Mouse (Mus musculus) MEL (cell line): ENCODE results near the gene Stx17. TPM values are rescaled to one million over a fixed set of nuclear protein-coding genes. Genes with fewer than 3 reads are reported as not detected.

Experiments used
- DNase-seq: peaks from one replicate; pipeline ENCODE4 v3.0.0; 2011; ENCODE audit warnings: low read depth, low spot score
- H3K27ac ChIP-seq: 2 replicates; pipeline ENCODE4 v1.5.1; 2012; ENCODE audit warnings: low read depth, mild to moderate bottlenecking, control low read depth, low read length, moderate library complexity; ENCODE audit not compliant: control insufficient read depth
- H3K27me3 ChIP-seq, 2 experiments: fragments of 150-350 bp in 1 of 2; sonication (generic) in 1 of 2; 2 replicates each; pipeline ENCODE4 v1.6.1; 2012; ENCODE audit warnings: low read length in 2 of 2, mild to moderate bottlenecking in 2 of 2, improper control_type of control experiment in 1 of 2, moderate library complexity in 1 of 2; ENCODE audit not compliant: insufficient read depth in 2 of 2, control insufficient read depth in 1 of 2
- H3K36me3 ChIP-seq, 2 experiments: 2 replicates each; pipeline ENCODE4 v1.6.1; 2012 to 2014; ENCODE audit warnings: low read length in 2 of 2, improper control_type of control experiment in 1 of 2, inconsistent platforms in 1 of 2, mild to moderate bottlenecking in 1 of 2; ENCODE audit not compliant: insufficient read depth in 2 of 2, control insufficient read depth in 1 of 2
- H3K4me1 ChIP-seq, 2 experiments: fragments of 150-350 bp in 1 of 2; sonication (generic) in 1 of 2; 2 replicates each; pipeline ENCODE4 v1.6.1; 2012; ENCODE audit warnings: low read length in 2 of 2, improper control_type of control experiment in 1 of 2, mild to moderate bottlenecking in 1 of 2; ENCODE audit not compliant: insufficient read depth in 2 of 2, control insufficient read depth in 1 of 2
- H3K4me3 ChIP-seq, 2 experiments: fragments of 150-350 bp in 1 of 2; sonication (generic) in 1 of 2; 2 replicates each; pipeline ENCODE4 v1.5.1; 2012; ENCODE audit warnings: low read depth in 2 of 2, low read length in 2 of 2, mild to moderate bottlenecking in 2 of 2, moderate library complexity in 2 of 2, control low read depth in 1 of 2, improper control_type of control experiment in 1 of 2; ENCODE audit not compliant: control insufficient read depth in 1 of 2, insufficient read depth in 1 of 2
- H3K79me2 ChIP-seq: 2 replicates; pipeline ENCODE4 v1.6.1; 2012; ENCODE audit warnings: mild to moderate bottlenecking, low read length, moderate library complexity; ENCODE audit not compliant: control insufficient read depth, poor library complexity, insufficient read depth
- H3K9ac ChIP-seq: 2 replicates; pipeline ENCODE4 v1.6.1; 2012; ENCODE audit warnings: low read depth, mild to moderate bottlenecking, control low read depth, low read length, moderate library complexity; ENCODE audit not compliant: control insufficient read depth, poor library complexity, severe bottlenecking
- H3K9me3 ChIP-seq: fragments of 150-350 bp; sonication (generic); replicated peaks from 2 replicates; pipeline ENCODE4 v1.6.1; 2012; ENCODE audit warnings: mild to moderate bottlenecking, low read length, improper control_type of control experiment, moderate library complexity; ENCODE audit not compliant: insufficient read depth
- BHLHE40 ChIP-seq: IDR thresholded peaks from 2 replicates; pipeline ENCODE4 v1.6.1; 2012; ENCODE audit warnings: low read depth, mild to moderate bottlenecking, inconsistent platforms, low read length, improper control_type of control experiment, borderline replicate concordance
- CTCF ChIP-seq, 3 experiments: IDR thresholded peaks in 2 of 3; conservative IDR thresholded peaks in 1 of 3; 2 replicates each; pipeline ENCODE4 v1.5.1; 2011 to 2012; ENCODE audit warnings: low read length in 3 of 3, low read depth in 2 of 3, mild to moderate bottlenecking in 2 of 3, improper control_type of control experiment in 1 of 3, inconsistent platforms in 1 of 3, mixed read lengths in 1 of 3, moderate library complexity in 1 of 3; ENCODE audit not compliant: control insufficient read depth in 1 of 3, insufficient read depth in 1 of 3, poor library complexity in 1 of 3, severe bottlenecking in 1 of 3
- E2F4 ChIP-seq: IDR thresholded peaks from 2 replicates; pipeline ENCODE4 v1.6.1; 2011; ENCODE audit warnings: low read depth, low read length, improper control_type of control experiment, borderline replicate concordance
- ELF1 ChIP-seq: IDR thresholded peaks from 2 replicates; pipeline ENCODE4 v1.6.1; 2014; ENCODE audit warnings: low read depth, mild to moderate bottlenecking, inconsistent platforms, low read length, improper control_type of control experiment, moderate library complexity
- EP300 ChIP-seq, 2 experiments: IDR thresholded peaks; 2 replicates each; pipeline ENCODE4 v1.6.1; 2011; ENCODE audit warnings: improper control_type of control experiment in 2 of 2, low read length in 2 of 2, low read depth in 1 of 2, mild to moderate bottlenecking in 1 of 2
- GATA1 ChIP-seq: IDR thresholded peaks from 2 replicates; pipeline ENCODE4 v1.6.1; 2011; ENCODE audit warnings: low read depth, low read length, improper control_type of control experiment
- HCFC1 ChIP-seq: IDR thresholded peaks from 2 replicates; pipeline ENCODE4 v1.6.1; 2012; ENCODE audit warnings: low read depth, mild to moderate bottlenecking, inconsistent platforms, low read length, improper control_type of control experiment, moderate library complexity
- JUND ChIP-seq: IDR thresholded peaks from 2 replicates; pipeline ENCODE4 v1.6.1; 2011; ENCODE audit warnings: low read depth, mild to moderate bottlenecking, improper control_type of control experiment, low read length
- MAFK ChIP-seq: IDR thresholded peaks from 2 replicates; pipeline ENCODE4 v1.6.1; 2011; ENCODE audit warnings: low read depth, mild to moderate bottlenecking, low read length, improper control_type of control experiment, borderline replicate concordance
- MAZ ChIP-seq: IDR thresholded peaks from 2 replicates; pipeline ENCODE4 v1.6.1; 2012; ENCODE audit warnings: low read depth, mild to moderate bottlenecking, inconsistent platforms, low read length, improper control_type of control experiment
- MXI1 ChIP-seq: IDR thresholded peaks from 2 replicates; pipeline ENCODE4 v1.6.1; 2011; ENCODE audit warnings: mild to moderate bottlenecking, low read depth, low read length, improper control_type of control experiment
- MYB ChIP-seq: IDR thresholded peaks from 2 replicates; pipeline ENCODE4 v1.6.1; 2011; ENCODE audit warnings: mild to moderate bottlenecking, low read depth, low read length, improper control_type of control experiment
- MYC ChIP-seq: IDR thresholded peaks from 2 replicates; pipeline ENCODE4 v1.6.1; 2011; ENCODE audit warnings: low read depth, mild to moderate bottlenecking, low read length, improper control_type of control experiment, moderate library complexity
- NELFE ChIP-seq: IDR thresholded peaks from 2 replicates; pipeline ENCODE4 v1.6.1; 2011; ENCODE audit warnings: low read depth, low read length, improper control_type of control experiment
- POLR2AphosphoS2 ChIP-seq: IDR thresholded peaks from 2 replicates; pipeline ENCODE4 v1.6.1; 2011; ENCODE audit warnings: low read length, improper control_type of control experiment
- POLR2AphosphoS5 ChIP-seq: IDR thresholded peaks from 2 replicates; pipeline ENCODE4 v1.6.1; 2012; ENCODE audit warnings: low read depth, borderline replicate concordance, mild to moderate bottlenecking, inconsistent platforms, low read length, moderate library complexity, mixed read lengths
- SIN3A ChIP-seq: IDR thresholded peaks from 2 replicates; pipeline ENCODE4 v1.6.1; 2012; ENCODE audit warnings: low read length, improper control_type of control experiment, inconsistent platforms
- TAL1 ChIP-seq: IDR thresholded peaks from 2 replicates; pipeline ENCODE4 v1.6.1; 2012; ENCODE audit warnings: mild to moderate bottlenecking, inconsistent platforms, low read length, moderate library complexity, mixed read lengths
- TBP ChIP-seq: IDR thresholded peaks from 2 replicates; pipeline ENCODE4 v1.8.0; 2011; ENCODE audit warnings: low read depth, low read length, improper control_type of control experiment
- TCF12 ChIP-seq: IDR thresholded peaks from 2 replicates; pipeline ENCODE4 v1.6.1; 2014; ENCODE audit warnings: low read depth, mild to moderate bottlenecking, inconsistent platforms, low read length, improper control_type of control experiment, moderate library complexity
- USF1 ChIP-seq: IDR thresholded peaks from 2 replicates; pipeline ENCODE4 v1.6.1; 2014; ENCODE audit warnings: low read depth, mild to moderate bottlenecking, inconsistent platforms, low read length, improper control_type of control experiment, moderate library complexity
- ZKSCAN1 ChIP-seq: IDR thresholded peaks from 2 replicates; pipeline ENCODE4 v1.6.1; 2012; ENCODE audit warnings: low read depth, mild to moderate bottlenecking, inconsistent platforms, low read length, improper control_type of control experiment, moderate library complexity
- ZMIZ1 ChIP-seq: IDR thresholded peaks from 2 replicates; pipeline ENCODE4 v1.6.1; 2012; ENCODE audit warnings: low read depth, mild to moderate bottlenecking, inconsistent platforms, low read length, improper control_type of control experiment, moderate library complexity
- ZNF384 ChIP-seq: IDR thresholded peaks from 2 replicates; pipeline ENCODE4 v1.6.1; 2012; ENCODE audit warnings: low read depth, mild to moderate bottlenecking, inconsistent platforms, low read length, improper control_type of control experiment
- polyA plus RNA-seq, 2 experiments: library from polyadenylated mRNA; stranded (reverse) in 1 of 2; unstranded in 1 of 2; fragments of >175 nt in 1 of 2; fragments of >200 nt in 1 of 2; gene quantifications; 2 replicates each; pipeline versions ENCODE4 v1.2.1 to v1.2.4; 2012; ENCODE audit warnings: low replicate concordance in 2 of 2, low read depth in 1 of 2; ENCODE audit not compliant: insufficient read length in 2 of 2, insufficient read depth in 1 of 2, missing spikeins in 1 of 2
- total RNA-seq: library from RNA; depleted of rRNA; stranded (reverse); fragments of 300-350 nt; gene quantifications from 2 replicates; pipeline ENCODE4 v1.2.3, GENCODE M21; 2012

The Stx17 gene
- total and polyA plus RNA-seq, 3 experiments = 10.4 to 55.1 (median 10.5) TPM

DNA sequence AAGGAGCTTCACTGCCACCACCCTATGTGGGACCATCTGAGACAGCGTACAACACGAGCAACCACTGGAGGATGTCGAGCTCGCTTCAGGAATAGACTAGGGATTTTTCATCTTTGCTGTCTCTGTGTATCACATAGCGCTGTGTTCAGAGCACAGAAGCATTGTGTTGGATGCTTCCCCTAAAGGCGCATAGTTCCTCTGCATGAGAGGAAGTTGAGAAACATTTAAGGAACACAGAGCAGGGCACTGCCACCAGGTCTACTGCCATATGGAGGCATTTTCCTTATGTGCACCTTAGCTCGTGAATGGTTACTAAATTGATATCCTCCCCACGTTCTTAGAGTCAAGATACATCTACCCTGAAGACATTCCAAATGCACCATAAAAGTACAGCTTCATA lies 24.5 kb upstream of the Stx17 start:
- no peak overlapping the region for H3K9ac ChIP-seq
- no peak overlapping the region for H3K4me3 ChIP-seq
- H3K27me3 ChIP-seq = peaks cover 3 to 7% of the 10 kb centered on the region in 2 experiments; a peak in 3 of 4 replicates
- no peaks in the 10 kb centered on the region for H3K4me1 ChIP-seq
- TF ChIP-seq EP300 (IDR thresholded peaks at IDR 0.05; ENCODE audit: low read depth in 1 of 2, low read length in 2 of 2) (no peak), POLR2AphosphoS2 (no peak), SIN3A (no peak), TAL1 (no peak), POLR2AphosphoS5 (no peak), ZNF384 (no peak), MXI1 (no peak), BHLHE40 (no peak), MAFK (no peak), MYC (no peak), CTCF (IDR thresholded peaks at IDR 0.05 in 2 of 3, conservative IDR thresholded peaks at IDR 0.05 in 1 of 3; ENCODE audit: control insufficient read depth in 1 of 3, insufficient read depth in 1 of 3, low read depth in 2 of 3, low read length in 3 of 3, poor library complexity in 1 of 3, severe bottlenecking in 1 of 3) (no peak), ELF1 (no peak)
- H3K36me3 ChIP-seq = no peaks in the 10 kb centered on the region
- no peaks in the 10 kb centered on the region for H3K9me3 ChIP-seq
- DNase-seq = no peak
- H3K79me2 ChIP-seq = no peaks in the 10 kb centered on the region
- no peak overlapping the region for H3K27ac ChIP-seq

GRCm38 (mm10) chr4:48101981-48102380 lies 22.7 kb upstream of the Stx17 start:
- TF ChIP-seq MAZ (no peak), E2F4 (no peak), TAL1 (no peak), TCF12 (no peak), TBP (no peak), HCFC1 (no peak), MAFK (no peak), GATA1 (no peak), BHLHE40 (no peak), ZNF384 (no peak), SIN3A (no peak), ZMIZ1 (no peak), JUND (no peak), NELFE (no peak), MYB (no peak), MYC (no peak), ZKSCAN1 (no peak), USF1 (no peak)
- Histone ChIP-seq H3K27me3 (peaks cover 3 to 7% of the 10 kb centered on the region in 2 experiments; a peak in 3 of 4 replicates), H3K4me1 (no peaks in the 10 kb centered on the region), H3K9me3 (no peaks in the 10 kb centered on the region), H3K79me2 (no peaks in the 10 kb centered on the region), H3K36me3 (no peaks in the 10 kb centered on the region), H3K4me3 (no peak overlapping the region), H3K9ac (no peak overlapping the region), H3K27ac (no peak overlapping the region)
- no peak for DNase-seq
